Mouse (Mus musculus) G1E-ER4 (cell line): ENCODE measurements around the gene Rpl21. TPM values are rescaled to one million over a fixed set of nuclear protein-coding genes. Genes with fewer than 3 reads are reported as not detected.

ENCODE experiments used
- GATA1 ChIP-seq: IDR thresholded peaks from one replicate; pipeline ENCODE4 v1.8.0; 2012; ENCODE audit warnings: low read length, inconsistent platforms
- polyA plus RNA-seq: library from polyadenylated mRNA; stranded (reverse); fragments of >175 nt; gene quantifications from 2 replicates; pipeline ENCODE4 v1.2.3, GENCODE M21; 2012

Gene Rpl21
- polyA plus RNA-seq: 110 and 341 TPM in 2 replicates

DNA sequence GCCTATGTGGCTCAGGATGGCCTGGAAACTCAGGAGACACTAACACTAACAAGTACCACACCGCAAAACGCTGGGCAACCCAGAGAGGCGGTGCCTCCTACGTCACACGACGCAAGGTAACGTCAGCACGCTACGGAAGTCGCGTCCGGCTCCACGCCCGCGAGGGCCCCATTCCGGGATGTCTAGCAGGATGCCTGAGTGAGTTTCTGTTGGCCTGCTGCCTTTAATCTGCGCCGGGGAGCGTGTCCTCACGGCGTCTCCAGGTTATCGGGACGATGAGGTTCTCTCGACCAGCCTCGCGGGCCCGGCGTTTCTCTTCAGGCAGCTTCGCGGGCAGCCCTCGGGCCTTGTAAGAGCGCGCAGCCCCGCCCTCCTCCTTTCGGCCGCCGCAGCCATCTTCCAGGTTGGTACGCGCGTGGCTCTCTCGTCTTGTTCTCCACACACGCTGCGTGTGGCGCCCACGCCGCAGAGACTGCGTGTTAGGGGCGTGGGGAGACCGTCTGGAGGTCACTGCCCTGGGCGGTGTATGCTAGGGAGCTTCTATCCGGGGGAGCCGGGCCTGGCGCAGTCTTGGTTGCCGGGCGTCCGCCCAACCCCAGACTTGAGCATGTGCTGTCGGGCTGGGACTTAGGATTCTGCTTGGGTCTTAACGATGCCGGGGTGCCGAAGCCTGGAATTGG lies at the start of gene Rpl21:
Rpl21 (plus strand) TSS at position 122 of the 680 bp plus-strand sequence.
- TF ChIP-seq GATA1: no peak

- no peak for TF ChIP-seq GATA1
Measured at GRCm38 (mm10) chr5:146783300-146783699, 49.4 kb upstream of the Rpl21 start.

DNA sequence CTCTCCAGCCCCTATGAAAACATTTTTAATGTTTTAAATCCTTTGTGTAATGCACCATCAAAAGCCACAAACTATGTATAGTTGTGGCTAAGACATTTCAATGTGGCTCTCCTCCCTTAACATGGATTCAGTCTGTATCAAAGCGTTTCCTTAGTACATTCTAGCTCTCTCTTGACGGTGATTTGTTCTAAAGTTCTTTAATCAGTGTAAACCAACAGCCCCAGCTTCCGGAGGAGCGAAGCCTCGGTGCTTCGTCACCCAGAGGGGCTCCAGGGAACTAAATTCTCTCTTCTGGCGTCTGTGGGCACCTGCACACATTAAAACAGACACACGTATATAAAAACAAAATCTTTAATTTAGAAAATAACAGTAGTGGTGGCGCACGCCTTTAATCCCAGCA lies 48.8 kb upstream of the Rpl21 start:
- no peak for TF ChIP-seq GATA1

DNA sequence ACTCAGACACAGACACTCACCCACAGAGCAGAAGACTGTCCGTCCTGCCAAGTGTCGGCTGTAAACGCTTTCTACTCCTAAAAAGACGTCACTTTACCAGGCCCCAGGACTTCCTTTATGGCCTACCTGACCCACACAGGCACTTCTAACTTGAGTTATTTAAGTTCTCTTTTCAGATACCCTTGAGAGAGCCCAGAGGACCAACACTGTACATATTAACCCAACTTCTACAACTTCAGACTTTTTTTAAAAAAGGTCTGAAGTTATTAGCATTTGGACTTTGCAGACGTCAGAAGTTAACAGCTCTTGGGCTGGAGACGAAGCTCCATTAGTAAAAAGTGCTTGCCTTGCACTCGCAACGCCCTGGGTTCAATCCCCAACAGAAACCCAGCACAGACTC lies 46.6 kb upstream of the Rpl21 start:
- TF ChIP-seq GATA1: no peak

GRCm38 (mm10) chr5:146789413-146789812 lies 43.3 kb upstream of the Rpl21 start:
- no peak for TF ChIP-seq GATA1

DNA sequence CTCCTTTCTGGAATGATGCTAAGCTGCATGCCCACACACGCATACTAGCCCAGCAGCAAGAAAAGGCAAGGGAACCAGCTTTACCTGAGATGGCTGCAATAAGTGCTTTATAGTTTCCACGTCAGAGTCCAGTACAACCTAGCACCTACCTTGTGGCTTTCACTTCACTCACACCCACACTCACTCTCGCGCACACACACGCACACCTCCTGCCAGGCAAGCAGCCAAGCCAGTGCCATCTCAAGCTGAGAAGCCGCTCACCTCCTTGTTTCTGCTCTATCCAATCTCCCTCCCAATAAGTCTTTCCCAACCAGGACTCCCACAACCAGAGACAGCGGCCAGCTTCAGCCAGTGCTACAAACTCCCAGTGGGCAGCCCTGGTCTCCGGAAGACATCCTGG lies 41.7 kb upstream of the Rpl21 start:
- TF ChIP-seq GATA1: no peak

- TF ChIP-seq GATA1: no peak
Measured at GRCm38 (mm10) chr5:146792140-146792791, 40.4 kb upstream of the Rpl21 start.

GRCm38 (mm10) chr5:146793630-146794083 lies 39.0 kb upstream of the Rpl21 start:
- TF ChIP-seq GATA1: no peak

DNA sequence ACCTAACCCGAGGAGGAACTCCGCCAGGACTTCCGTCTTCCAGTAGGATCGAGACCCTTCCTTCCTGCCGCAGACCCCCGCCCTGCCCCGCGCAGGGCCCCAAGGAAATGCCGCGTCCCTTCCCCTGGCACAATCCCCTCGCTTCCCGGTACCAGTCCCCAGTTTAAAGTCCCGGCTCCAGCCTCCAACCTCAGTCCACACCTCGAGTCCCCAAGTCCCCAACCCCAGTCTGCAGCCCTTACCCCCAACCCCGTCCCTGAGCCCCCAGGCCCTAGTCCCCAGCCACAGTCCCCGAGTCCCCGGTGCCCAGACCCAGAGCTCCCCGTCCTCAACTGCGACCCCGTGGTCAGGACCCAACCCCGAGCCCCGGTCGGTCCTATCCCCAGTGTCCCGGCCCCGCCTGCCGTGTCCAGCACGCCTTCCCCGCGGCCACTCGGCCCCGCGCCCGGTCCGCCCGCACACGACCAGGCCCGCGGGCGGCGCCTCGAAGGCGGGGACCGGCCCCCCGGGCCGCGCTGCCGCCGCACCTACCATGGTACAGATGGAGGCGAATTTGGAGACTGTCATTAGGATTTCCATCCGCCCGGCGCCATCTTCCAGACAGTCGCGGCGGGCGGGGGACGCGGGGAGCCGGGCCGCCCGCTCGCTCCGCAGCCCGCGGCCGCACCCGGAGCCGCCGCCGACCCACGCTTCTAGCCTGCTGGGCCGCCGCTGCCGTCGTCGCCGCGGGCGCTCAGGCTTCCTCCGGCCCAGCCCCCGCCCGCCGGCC lies 38.4 kb upstream of the Rpl21 start:
- TF ChIP-seq GATA1: no peak

DNA sequence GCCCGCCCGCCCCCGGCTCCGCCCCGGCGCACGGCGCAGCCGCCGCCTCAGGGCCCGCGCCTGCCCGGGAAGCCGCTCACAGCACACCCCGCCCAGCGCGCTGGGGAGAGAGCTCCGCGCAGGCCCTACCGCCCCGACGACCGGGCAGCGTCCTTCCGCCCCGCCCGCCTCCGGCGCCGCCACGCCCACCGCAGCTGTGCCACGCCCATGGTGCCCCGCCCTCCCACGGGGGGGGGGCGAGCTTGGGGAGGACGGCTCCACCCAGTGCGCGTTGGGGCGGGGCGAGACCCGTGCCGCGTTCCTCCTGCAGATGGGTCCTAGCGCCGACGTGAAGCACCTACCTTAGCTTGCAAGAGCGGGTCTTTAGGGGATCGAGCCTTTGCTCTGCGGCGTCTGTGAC lies 37.8 kb upstream of the Rpl21 start, which contains the start of gene Usp12:
Usp12 (minus strand) TSS at position 154 of the 400 bp plus-strand sequence.
- TF ChIP-seq GATA1: no peak

DNA sequence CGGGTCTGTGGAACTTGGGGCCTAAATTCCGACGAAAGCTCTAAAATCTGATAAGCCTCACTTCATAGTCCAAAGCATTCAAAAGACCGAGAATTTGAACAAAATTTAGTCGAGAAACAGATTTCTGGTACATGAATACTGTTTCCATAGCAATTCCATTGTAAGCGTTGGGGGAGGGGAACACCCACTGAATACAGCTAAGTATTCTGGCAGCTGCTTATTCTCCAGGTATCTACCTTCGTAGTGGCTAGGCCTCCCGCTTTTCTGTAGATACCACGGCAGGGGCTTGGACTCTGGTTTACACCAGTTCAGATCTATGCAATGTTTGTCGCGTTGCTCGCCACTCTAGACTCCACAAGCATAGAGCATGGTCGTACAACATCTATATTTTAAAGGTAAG lies 37.0 kb upstream of the Rpl21 start:
- no peak for TF ChIP-seq GATA1

- TF ChIP-seq GATA1: no peak
Measured at GRCm38 (mm10) chr5:146798031-146798430, 34.7 kb upstream of the Rpl21 start.

DNA sequence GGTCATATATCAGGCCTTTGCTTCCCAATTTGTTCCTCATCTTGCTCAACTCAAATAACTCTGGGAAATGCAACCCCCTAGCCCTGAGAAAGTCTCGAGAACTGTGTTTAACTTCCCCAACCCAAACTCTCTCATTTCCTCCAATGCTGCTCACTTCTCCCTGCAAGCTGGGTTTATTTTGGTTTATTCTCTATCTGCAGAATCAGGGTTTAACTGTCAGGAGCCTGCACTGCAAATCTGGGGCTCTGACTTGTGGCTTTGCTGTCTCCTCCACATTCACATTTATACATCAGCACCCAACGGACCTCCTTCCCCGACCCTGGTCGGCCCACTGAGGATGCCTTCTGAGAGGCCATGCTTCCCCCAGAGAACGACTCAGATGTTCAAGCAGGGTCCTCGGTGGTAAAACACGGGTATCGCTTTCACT lies 26.7 kb upstream of the Rpl21 start:
- TF ChIP-seq GATA1: no peak

GRCm38 (mm10) chr5:146809951-146810350 lies 22.7 kb upstream of the Rpl21 start:
- no peak for TF ChIP-seq GATA1

- TF ChIP-seq GATA1: no peak
Measured at GRCm38 (mm10) chr5:146812866-146813265, 19.8 kb upstream of the Rpl21 start.

DNA sequence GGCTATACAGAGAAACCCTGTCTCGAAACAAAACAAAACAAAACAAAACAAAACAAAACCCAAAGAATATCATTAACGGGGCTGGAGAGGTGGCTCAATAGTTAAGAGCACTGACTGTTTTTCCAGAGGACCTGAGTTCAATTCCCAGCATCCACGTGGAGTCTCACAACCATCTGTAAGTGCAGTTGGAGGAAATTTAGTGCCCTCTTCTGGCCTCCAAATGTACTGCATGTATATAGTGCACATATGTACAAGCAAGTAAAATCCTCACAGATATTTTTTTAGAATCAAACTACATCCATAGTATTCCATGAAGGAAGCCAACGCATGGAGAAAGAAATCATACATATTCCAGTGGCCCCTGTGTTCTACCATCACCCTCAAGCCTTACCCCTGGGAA lies 19.3 kb upstream of the Rpl21 start:
- no peak for TF ChIP-seq GATA1

GRCm38 (mm10) chr5:146815394-146815793 lies 17.3 kb upstream of the Rpl21 start:
- TF ChIP-seq GATA1: no peak
